Mouse (Mus musculus) testis, adult 10 weeks (tissue): ENCODE measurements around the gene Vmn1r59. TPM values are rescaled to one million over a fixed set of nuclear protein-coding genes. Genes with fewer than 3 reads are reported as not detected.

Experiments
- polyA plus RNA-seq: library from polyadenylated mRNA; stranded (reverse); fragments of 350-450 nt; fragmentation: Illumina TruSeq; extraction: RNeasy Lipid Tissue Mini Kit (QIAGEN cat#74804); gene quantifications from one replicate; pipeline ENCODE4 v1.2.3, GENCODE M21; 2014; ENCODE audit warnings: low read depth, low replicate concordance

The Vmn1r59 gene
- not detected for polyA plus RNA-seq

DNA sequence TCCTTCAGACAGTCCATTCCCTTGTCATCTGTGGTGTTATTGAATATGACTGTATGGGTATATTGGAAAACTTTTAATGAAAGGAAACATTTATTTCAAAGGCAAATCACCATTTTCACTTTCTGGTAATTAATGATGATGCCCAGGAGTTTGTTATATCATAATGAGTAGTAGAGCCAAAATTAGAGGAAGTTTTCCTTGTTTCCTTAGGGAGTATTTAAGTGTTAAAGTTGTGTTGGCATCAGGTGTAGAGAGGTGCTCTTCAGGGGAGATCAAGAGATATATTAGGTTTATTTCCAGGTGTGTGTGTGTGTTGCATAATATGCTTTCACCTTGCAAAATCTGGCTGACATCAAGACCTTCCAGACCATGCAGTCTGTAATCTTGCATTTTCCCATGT, at the start of gene Vmn1r59:
TSS of gene Vmn1r59 (minus strand) at position 101 of the 400 bp plus-strand sequence.

DNA sequence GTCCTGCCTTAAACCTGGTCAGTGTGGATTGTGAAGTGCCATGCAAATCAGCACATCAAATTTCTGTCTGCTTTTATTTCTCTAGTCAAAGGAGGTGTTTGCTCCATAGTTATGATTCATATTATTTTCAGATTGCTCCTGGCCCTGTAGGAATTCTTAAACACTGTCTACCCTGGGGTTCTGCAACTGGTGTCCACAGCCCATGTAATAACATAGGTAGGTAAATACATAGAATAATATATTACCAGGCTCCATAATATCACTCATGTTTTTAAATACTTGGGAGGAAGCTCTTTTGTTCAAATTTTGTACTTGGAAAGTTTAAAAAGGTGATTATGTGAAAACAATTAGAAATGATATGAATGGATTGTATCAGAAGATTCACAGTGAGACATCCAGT, 37.3 kb upstream of the Vmn1r59 start, which contains the start of gene Vmn2r28:
TSS of gene Vmn2r28 (minus strand) at position 101 of the 400 bp plus-strand sequence.

DNA sequence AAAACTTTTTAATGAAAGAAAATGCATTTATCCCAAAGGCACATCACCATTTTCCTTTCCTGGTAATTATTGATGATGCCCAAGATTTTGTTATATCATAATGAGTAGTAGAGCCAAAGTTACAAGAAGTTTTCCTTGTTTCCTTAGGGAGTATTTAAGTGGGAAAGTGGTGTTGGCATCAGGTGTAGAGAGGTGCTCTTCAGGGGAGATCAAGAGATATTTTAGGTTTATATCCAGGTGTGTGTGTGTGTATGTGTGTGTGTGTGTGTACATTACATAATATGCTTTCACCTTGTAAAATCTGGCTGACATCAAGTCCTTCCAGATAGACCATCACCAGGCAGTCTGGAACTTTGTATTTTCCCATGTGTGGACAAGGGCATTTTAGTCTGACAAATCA, 43.3 kb downstream of the Vmn1r59 start, which contains the start of gene Vmn1r58:
TSS of gene Vmn1r58 (minus strand) at position 101 of the 400 bp plus-strand sequence.

Other genes with a start within 250 kb of the Vmn1r59 start
- not detected for gene Vmn1r57, start 238.3 kb downstream of the Vmn1r59 start, polyA plus RNA-seq
- gene Gm5065, start 106.2 kb downstream of the Vmn1r59 start, polyA plus RNA-seq, result not detected
- not detected for gene Nlrp2, start 105.7 kb downstream of the Vmn1r59 start, polyA plus RNA-seq
- gene Vmn1r58, start 43.4 kb downstream of the Vmn1r59 start, polyA plus RNA-seq, result not detected
- not detected for gene Vmn2r28, start 37.2 kb upstream of the Vmn1r59 start, polyA plus RNA-seq
- gene Vmn1r60, start 90.5 kb upstream of the Vmn1r59 start, polyA plus RNA-seq, result not detected
- not detected for gene Vmn1r61, start 156.5 kb upstream of the Vmn1r59 start, polyA plus RNA-seq
- gene Vmn1r62, start 216.9 kb upstream of the Vmn1r59 start, polyA plus RNA-seq, result not detected